Mouse (Mus musculus) ES-E14 (cell line): ENCODE measurements around the gene Dnajc15.

Source experiments
- HCFC1 ChIP-seq: IDR thresholded peaks from 2 replicates; pipeline ENCODE4 v1.6.1; 2012; ENCODE audit warnings: low read length, inconsistent platforms, borderline replicate concordance; ENCODE audit not compliant: insufficient read depth
- ZC3H11A ChIP-seq: IDR thresholded peaks from 2 replicates; pipeline ENCODE4 v1.6.1; 2012; ENCODE audit warnings: low read depth, mild to moderate bottlenecking, inconsistent platforms, low read length, borderline replicate concordance
- ZNF384 ChIP-seq: IDR thresholded peaks from 2 replicates; pipeline ENCODE4 v1.6.1; 2012; ENCODE audit warnings: low read depth, low read length, inconsistent platforms

DNA sequence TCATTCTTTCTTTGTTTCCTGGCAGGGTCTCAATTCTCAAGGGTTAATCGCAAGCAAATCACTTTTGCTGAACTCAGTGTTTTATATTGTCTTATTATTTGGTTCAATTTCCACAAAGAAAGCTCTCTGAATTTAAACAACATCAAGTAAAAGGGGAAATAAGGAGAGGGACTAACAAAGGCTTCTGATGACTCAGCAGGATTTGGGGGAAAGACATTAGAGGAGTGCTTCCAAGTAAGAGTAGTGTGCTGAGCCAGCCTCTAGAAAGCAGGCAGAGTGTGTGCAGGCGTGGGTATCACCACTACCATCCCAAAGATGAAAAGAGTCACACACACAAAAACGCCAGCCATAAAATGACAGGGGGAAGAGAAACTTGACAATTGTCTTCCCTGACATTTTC, 10.9 kb downstream of the Dnajc15 start:
- TF ChIP-seq ZC3H11A (no peak), ZNF384 (no peak), HCFC1 (no peak)
